Mouse (Mus musculus): Measurements from ENCODE around the gene Folr1. TPM values are rescaled to one million over a fixed set of nuclear protein-coding genes. Genes with fewer than 3 reads are reported as not detected.

Gene Folr1
- 0.70 and 0.86 TPM in 2 replicates for polyA plus RNA-seq (2012; rRNA removed)

GRCm38 (mm10) chr7:101870629-101871028, at the start of gene Folr1:
Gene Folr1, minus strand, starts transcription at chr7:101870788.
- Histone ChIP-seq H3K27me3 (ENCODE audit: control insufficient read depth, insufficient read depth, low read length) (no peaks in the 10 kb centered on the region), H3K4me3 (ENCODE audit: control insufficient read depth, insufficient read depth, low read length) (no peak within 1 kb of the TSS), H3K4me1 (replicated peaks; ENCODE audit: control insufficient read depth, insufficient read depth, low read length) (no peaks in the 10 kb centered on the region), H3K27ac (ENCODE audit: control insufficient read depth, insufficient read depth, low read length) (no peak within 1 kb of the TSS), H3K36me3 (ENCODE audit: control insufficient read depth, insufficient read depth, low read length) (no peaks in the 10 kb centered on the region)
- WGBS = 90% methylated on average over 2 of the region's 2 CpGs
- DNase-seq = no peak
- no peak for TF ChIP-seq POLR2A (IDR thresholded peaks at IDR 0.05; ENCODE audit: control insufficient read depth, extremely low read depth, insufficient read depth, low read length, poor library complexity)

- WGBS = 42% methylated on average over 1 of the region's 1 CpGs
- peak; percentile 56 for DNase-seq
Observed at GRCm38 (mm10) chr7:101918071-101918470, 47.5 kb upstream of the Folr1 start.

GRCm38 (mm10) chr7:101911982-101912381, 41.4 kb upstream of the Folr1 start:
- Histone ChIP-seq H3K36me3 (ENCODE audit: control insufficient read depth, insufficient read depth, low read length) (peaks cover 23% of the 10 kb centered on the region), H3K27ac (ENCODE audit: control insufficient read depth, insufficient read depth, low read length) (no peak overlapping the region), H3K27me3 (ENCODE audit: control insufficient read depth, insufficient read depth, low read length) (no peaks in the 10 kb centered on the region), H3K4me3 (ENCODE audit: control insufficient read depth, insufficient read depth, low read length) (no peak overlapping the region), H3K4me1 (replicated peaks; ENCODE audit: control insufficient read depth, insufficient read depth, low read length) (no peaks in the 10 kb centered on the region; the same call in 1 of the 2 replicates)
- no peak for TF ChIP-seq POLR2A (IDR thresholded peaks at IDR 0.05; ENCODE audit: control insufficient read depth, extremely low read depth, insufficient read depth, low read length, poor library complexity)
- no peak for DNase-seq
- WGBS = 77% methylated on average over 3 of the region's 3 CpGs

More at GRCm38 (mm10) chr7:101918071-101918470, 47.5 kb upstream of the Folr1 start:
- TF ChIP-seq POLR2A (IDR thresholded peaks at IDR 0.05; ENCODE audit: control insufficient read depth, extremely low read depth, insufficient read depth, low read length, poor library complexity) (no peak), CTCF (IDR thresholded peaks at IDR 0.05; ENCODE audit: borderline replicate concordance, control insufficient read depth, extremely low read depth, insufficient read depth, low read length, poor library complexity) (no peak)
- Histone ChIP-seq H3K27me3 (ENCODE audit: control insufficient read depth, insufficient read depth, low read length) (no peaks in the 10 kb centered on the region), H3K4me3 (ENCODE audit: control insufficient read depth, insufficient read depth, low read length) (no peak overlapping the region), H3K4me1 (replicated peaks; ENCODE audit: control insufficient read depth, insufficient read depth, low read length) (no peaks in the 10 kb centered on the region), H3K27ac (ENCODE audit: control insufficient read depth, insufficient read depth, low read length) (no peak overlapping the region), H3K36me3 (ENCODE audit: control insufficient read depth, insufficient read depth, low read length) (peaks cover 4% of the 10 kb centered on the region)

GRCm38 (mm10) chr7:101910138-101910537, 39.5 kb upstream of the Folr1 start:
- peaks cover 23% of the 10 kb centered on the region for H3K36me3 ChIP-seq (ENCODE audit: control insufficient read depth, insufficient read depth, low read length)
- peaks cover 6% of the 10 kb centered on the region for H3K4me1 ChIP-seq (replicated peaks; ENCODE audit: control insufficient read depth, insufficient read depth, low read length)
- no peak overlapping the region for H3K27ac ChIP-seq (ENCODE audit: control insufficient read depth, insufficient read depth, low read length)
- TF ChIP-seq CTCF (IDR thresholded peaks at IDR 0.05; ENCODE audit: borderline replicate concordance, control insufficient read depth, extremely low read depth, insufficient read depth, low read length, poor library complexity) (no peak), POLR2A (IDR thresholded peaks at IDR 0.05; ENCODE audit: control insufficient read depth, extremely low read depth, insufficient read depth, low read length, poor library complexity) (no peak)
- H3K4me3 ChIP-seq (ENCODE audit: control insufficient read depth, insufficient read depth, low read length) = no peak overlapping the region
- no peaks in the 10 kb centered on the region for H3K27me3 ChIP-seq (ENCODE audit: control insufficient read depth, insufficient read depth, low read length)
- 82% methylated on average over 4 of the region's 4 CpGs for WGBS
- DNase-seq = no peak

GRCm38 (mm10) chr7:101908367-101908766, 37.8 kb upstream of the Folr1 start:
- Histone ChIP-seq H3K27ac (ENCODE audit: control insufficient read depth, insufficient read depth, low read length) (no peak overlapping the region), H3K36me3 (ENCODE audit: control insufficient read depth, insufficient read depth, low read length) (peaks cover 21% of the 10 kb centered on the region), H3K4me3 (ENCODE audit: control insufficient read depth, insufficient read depth, low read length) (no peak overlapping the region), H3K4me1 (replicated peaks; ENCODE audit: control insufficient read depth, insufficient read depth, low read length) (peaks cover 6% of the 10 kb centered on the region), H3K27me3 (ENCODE audit: control insufficient read depth, insufficient read depth, low read length) (no peaks in the 10 kb centered on the region)
- DNase-seq = no peak
- 52% methylated on average over 4 of the region's 4 CpGs for WGBS
- TF ChIP-seq POLR2A (IDR thresholded peaks at IDR 0.05; ENCODE audit: control insufficient read depth, extremely low read depth, insufficient read depth, low read length, poor library complexity) (no peak), CTCF (IDR thresholded peaks at IDR 0.05; ENCODE audit: borderline replicate concordance, control insufficient read depth, extremely low read depth, insufficient read depth, low read length, poor library complexity) (no peak)

- H3K36me3 ChIP-seq (ENCODE audit: control insufficient read depth, insufficient read depth, low read length) = peaks cover 6% of the 10 kb centered on the region; the same call in 1 of the 2 replicates
- H3K27ac ChIP-seq (ENCODE audit: control insufficient read depth, insufficient read depth, low read length) = no peak overlapping the region
- peaks cover 6% of the 10 kb centered on the region for H3K4me1 ChIP-seq (replicated peaks; ENCODE audit: control insufficient read depth, insufficient read depth, low read length)
- 3% methylated on average over 8 of the region's 8 CpGs for WGBS
- TF ChIP-seq CTCF (IDR thresholded peaks at IDR 0.05; ENCODE audit: borderline replicate concordance, control insufficient read depth, extremely low read depth, insufficient read depth, low read length, poor library complexity) = no peak
- no peak for TF ChIP-seq POLR2A (IDR thresholded peaks at IDR 0.05; ENCODE audit: control insufficient read depth, extremely low read depth, insufficient read depth, low read length, poor library complexity)
- DNase-seq = no peak
- H3K4me3 ChIP-seq (ENCODE audit: control insufficient read depth, insufficient read depth, low read length) = 0 out of 2 replicates have a peak overlapping the region, but pooled peaks have one; percentile 7
- no peaks in the 10 kb centered on the region for H3K27me3 ChIP-seq (ENCODE audit: control insufficient read depth, insufficient read depth, low read length)
Observed at GRCm38 (mm10) chr7:101906696-101907095, 36.1 kb upstream of the Folr1 start.

GRCm38 (mm10) chr7:101906287-101906681, 35.7 kb upstream of the Folr1 start, which contains the start of gene Tomt:
Gene Tomt, minus strand, starts transcription at chr7:101906359.
- TF ChIP-seq CTCF (IDR thresholded peaks at IDR 0.05; ENCODE audit: borderline replicate concordance, control insufficient read depth, extremely low read depth, insufficient read depth, low read length, poor library complexity) (no peak), POLR2A (IDR thresholded peaks at IDR 0.05; ENCODE audit: control insufficient read depth, extremely low read depth, insufficient read depth, low read length, poor library complexity) (no peak)
- peaks cover 6% of the 10 kb centered on the region for H3K4me1 ChIP-seq (replicated peaks; ENCODE audit: control insufficient read depth, insufficient read depth, low read length)
- H3K27ac ChIP-seq (ENCODE audit: control insufficient read depth, insufficient read depth, low read length) = peak within 1 kb of the TSS; percentile 80
- no peaks in the 10 kb centered on the region for H3K27me3 ChIP-seq (ENCODE audit: control insufficient read depth, insufficient read depth, low read length)
- DNase-seq = no peak
- 2% methylated on average over 11 of the region's 11 CpGs for WGBS
- peak within 1 kb of the TSS; percentile 87 for H3K4me3 ChIP-seq (ENCODE audit: control insufficient read depth, insufficient read depth, low read length)
- peaks cover 4% of the 10 kb centered on the region; the same call in 1 of the 2 replicates for H3K36me3 ChIP-seq (ENCODE audit: control insufficient read depth, insufficient read depth, low read length)
